Mouse (Mus musculus) hindbrain, embryonic 15.5 days (tissue): Measurements from ENCODE around the gene Thsd7a. TPM values are rescaled to one million over a fixed set of nuclear protein-coding genes. Genes with fewer than 3 reads are reported as not detected.

Source experiments
- ATAC-seq: fragments of 200-750 bp; cut with Nextera tagmentation; 2 replicates; pipeline ENCODE4 v1.8.0; 2017; ENCODE audit warnings: low read depth, moderate number of reproducible peaks, moderate TSS enrichment; ENCODE audit not compliant: low FRiP score
- H3K27ac ChIP-seq: fragments of 300-500 bp; sonication (generic); replicated peaks from 2 replicates; pipeline ENCODE4 v1.5.1; 2015; ENCODE audit warnings: mild to moderate bottlenecking, inconsistent platforms
- H3K27me3 ChIP-seq: fragments of 300-500 bp; sonication (generic); 2 replicates; pipeline ENCODE4 v1.6.1; 2015; ENCODE audit warnings: control low read depth, inconsistent platforms
- H3K36me3 ChIP-seq: fragments of 300-500 bp; sonication (generic); 2 replicates; pipeline ENCODE4 v1.6.1; 2015; ENCODE audit warnings: control low read depth, inconsistent platforms
- H3K4me1 ChIP-seq: fragments of 300-500 bp; sonication (generic); replicated peaks from 2 replicates; pipeline ENCODE4 v1.6.1; 2015; ENCODE audit warnings: control low read depth, inconsistent platforms
- H3K4me2 ChIP-seq: fragments of 300-500 bp; sonication (generic); 2 replicates; pipeline ENCODE4 v1.6.1; 2015; ENCODE audit warnings: moderate library complexity, mild to moderate bottlenecking, inconsistent platforms
- H3K4me3 ChIP-seq: fragments of 300-500 bp; sonication (generic); 2 replicates; pipeline ENCODE4 v1.5.1; 2015; ENCODE audit warnings: mild to moderate bottlenecking, inconsistent platforms
- H3K9ac ChIP-seq: fragments of 300-500 bp; sonication (generic); 2 replicates; pipeline ENCODE4 v1.6.1; 2015; ENCODE audit warnings: inconsistent platforms
- H3K9me3 ChIP-seq: fragments of 300-500 bp; sonication (generic); 2 replicates; pipeline ENCODE4 v1.6.1; 2016; ENCODE audit warnings: control low read depth, inconsistent platforms
- WGBS: fragments of 180-500 bp; shearing (Covaris S2); methylation state at CpG from one replicate; pipeline ENCODE4 v1.1.7; 2015; 5-methylcytosine and 5-hydroxymethylcytosine counted together
- polyA plus RNA-seq: library from polyadenylated mRNA; unstranded; fragments of >200 nt; fragmentation: Nextera tagmentation; extraction: Ambion mirVana; gene quantifications from 2 replicates; pipeline ENCODE4 v1.2.1, GENCODE M21; 2015

Thsd7a gene
- 30.4 and 32.8 TPM in 2 replicates for polyA plus RNA-seq

DNA sequence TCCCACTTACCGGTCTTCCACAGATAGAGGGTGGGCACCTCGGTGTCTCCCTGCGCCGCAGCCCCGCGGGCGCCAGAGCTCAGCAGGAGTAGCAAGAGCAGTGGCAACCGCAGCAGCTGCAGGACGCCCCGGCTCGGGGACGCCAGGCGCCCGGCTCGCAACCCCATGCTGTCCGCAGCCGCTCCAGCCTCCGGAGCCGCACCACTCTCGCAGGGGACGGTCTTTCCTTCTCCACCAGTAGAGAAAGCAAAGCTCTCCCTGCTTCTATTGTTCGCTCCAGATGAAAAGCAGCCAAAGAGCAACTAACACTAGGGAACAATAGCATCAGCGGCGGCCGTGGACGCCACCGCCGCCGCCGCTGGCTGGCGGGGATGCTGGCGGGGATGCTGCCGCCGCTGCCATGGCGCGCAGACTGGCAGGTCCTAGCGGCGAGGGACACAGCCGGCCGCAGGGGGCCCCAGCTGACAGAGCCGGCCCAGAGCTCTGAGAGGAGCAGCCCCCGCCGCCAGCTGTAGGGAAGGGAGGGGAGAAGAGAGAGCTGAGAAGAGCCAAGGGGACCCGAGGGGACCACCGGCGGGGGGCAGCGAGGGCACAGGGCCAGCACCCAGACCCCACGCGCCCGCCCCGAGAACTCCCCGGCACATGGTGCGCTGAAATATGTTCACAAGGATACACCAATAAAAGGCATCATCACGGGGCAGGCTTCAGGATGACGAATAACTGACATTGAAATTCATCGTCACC is at the start of gene Thsd7a:
Thsd7a (minus strand) TSS at position 624 of the 744 bp plus-strand sequence.
- no peaks in the 10 kb centered on the region for H3K9me3 ChIP-seq
- H3K9ac ChIP-seq: peak within 1 kb of the TSS; percentile 84
- H3K4me2 ChIP-seq: peak within 1 kb of the TSS; percentile 69
- peak within 1 kb of the TSS; percentile 96 for H3K27ac ChIP-seq
- no peaks in the 10 kb centered on the region for H3K27me3 ChIP-seq
- peak within 1 kb of the TSS; percentile 65 for H3K4me3 ChIP-seq
- WGBS: under 1% methylated on average over 56 of the region's 56 CpGs
- H3K36me3 ChIP-seq: no peaks in the 10 kb centered on the region
- ATAC-seq: peak; percentile 90
- peaks cover 24% of the 10 kb centered on the region for H3K4me1 ChIP-seq

DNA sequence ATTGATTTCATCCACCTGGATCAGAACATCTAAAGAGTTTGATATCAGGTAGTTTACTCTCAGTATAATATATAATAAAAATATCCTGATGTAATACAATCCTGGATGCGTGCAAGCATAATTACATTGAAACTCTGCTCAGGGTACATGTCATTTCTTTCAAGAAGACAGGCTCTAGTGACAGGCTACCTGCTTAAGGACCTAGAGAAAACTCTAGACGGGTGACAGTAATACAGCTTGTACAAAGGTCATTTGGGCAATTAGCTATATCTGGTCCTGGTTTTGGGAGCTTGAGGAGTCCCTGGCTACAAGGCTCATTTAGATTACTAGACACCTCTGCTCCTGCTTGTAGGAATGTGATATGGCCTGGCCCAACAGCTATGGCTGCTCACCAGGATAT is 37.9 kb upstream of the Thsd7a start:
- no peak overlapping the region for H3K27ac ChIP-seq
- H3K9ac ChIP-seq: no peak overlapping the region
- ATAC-seq: no peak
- no peaks in the 10 kb centered on the region; the same call in 1 of the 2 replicates for H3K4me1 ChIP-seq
- H3K9me3 ChIP-seq: no peaks in the 10 kb centered on the region
- no peaks in the 10 kb centered on the region for H3K36me3 ChIP-seq
- no peak overlapping the region for H3K4me2 ChIP-seq
- H3K27me3 ChIP-seq: no peaks in the 10 kb centered on the region
- 63% methylated on average over 2 of the region's 2 CpGs for WGBS
- H3K4me3 ChIP-seq: no peak overlapping the region

DNA sequence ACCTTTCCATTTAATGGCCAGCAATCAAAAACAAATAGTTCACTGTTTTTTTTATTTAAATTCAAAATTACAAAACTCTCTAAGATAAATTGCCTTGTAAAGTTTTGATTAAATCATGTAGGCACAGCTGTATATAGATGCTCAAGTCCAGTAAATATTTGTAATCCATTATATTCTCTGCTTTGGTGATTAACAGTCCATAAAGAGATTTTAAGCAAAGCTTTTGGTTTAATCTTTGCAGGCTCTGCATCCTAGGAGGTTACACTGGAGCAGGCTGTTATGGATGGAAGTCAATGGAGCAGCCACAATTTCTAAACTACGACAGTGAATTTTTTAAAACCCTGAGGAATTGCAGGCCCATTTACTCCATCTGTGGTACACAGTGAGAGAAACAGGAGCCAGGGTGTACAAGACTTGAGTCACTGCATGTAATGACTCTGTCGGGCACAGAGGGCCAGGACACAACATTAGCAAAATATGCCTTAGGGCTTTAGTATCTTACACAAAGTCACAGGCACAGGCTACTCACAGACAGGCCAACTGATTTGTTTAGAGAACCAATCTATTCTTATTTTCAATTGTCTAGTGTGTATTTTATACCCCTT is 37.3 kb upstream of the Thsd7a start:
- no peaks in the 10 kb centered on the region for H3K9me3 ChIP-seq
- ATAC-seq: peak; percentile 56; the same call in 1 of the 2 replicates
- H3K4me3 ChIP-seq: no peak overlapping the region
- no peak overlapping the region for H3K9ac ChIP-seq
- H3K4me2 ChIP-seq: no peak overlapping the region
- H3K4me1 ChIP-seq: no peaks in the 10 kb centered on the region; the same call in 1 of the 2 replicates
- WGBS: 34% methylated on average over 2 of the region's 2 CpGs
- no peaks in the 10 kb centered on the region for H3K27me3 ChIP-seq
- no peak overlapping the region for H3K27ac ChIP-seq
- H3K36me3 ChIP-seq: no peaks in the 10 kb centered on the region

DNA sequence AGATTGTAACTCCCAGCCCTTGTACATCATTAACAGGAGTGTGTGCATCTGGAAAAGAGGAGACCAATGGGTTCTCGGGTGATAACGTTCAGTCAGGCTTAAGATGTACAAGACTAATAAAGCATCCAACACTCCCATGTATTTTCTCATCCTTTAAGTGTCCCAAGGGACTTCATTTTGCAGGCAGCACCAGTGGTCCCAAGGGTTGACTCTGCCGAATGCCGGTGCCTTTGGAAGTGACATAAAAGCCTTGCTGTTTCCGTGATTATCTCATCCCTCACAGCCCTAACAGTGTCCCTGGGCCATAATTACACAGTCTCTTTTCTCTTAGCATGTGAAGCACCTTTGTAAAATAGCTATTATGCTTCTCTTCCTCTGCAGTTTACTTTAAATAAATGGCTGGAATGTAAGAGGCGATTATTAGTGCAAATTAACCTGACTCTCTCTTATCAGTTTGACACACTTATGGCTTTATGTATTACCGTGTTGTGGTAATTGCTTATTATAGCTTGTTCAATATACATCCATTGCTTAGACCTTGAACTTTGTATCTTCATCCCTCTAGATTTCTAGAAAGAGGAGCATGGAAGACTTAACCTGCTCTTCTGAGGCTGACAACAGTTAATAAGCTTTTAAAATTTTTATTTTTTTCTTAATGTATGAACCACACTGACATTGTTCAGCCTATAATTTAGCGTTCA is 35.9 kb upstream of the Thsd7a start:
- H3K4me2 ChIP-seq: no peak overlapping the region
- no peak overlapping the region for H3K27ac ChIP-seq
- H3K9ac ChIP-seq: no peak overlapping the region
- no peaks in the 10 kb centered on the region for H3K27me3 ChIP-seq
- 46% methylated on average over 8 of the region's 8 CpGs for WGBS
- no peaks in the 10 kb centered on the region for H3K36me3 ChIP-seq
- no peak; the same call in 1 of the 2 replicates for ATAC-seq
- no peaks in the 10 kb centered on the region; the same call in 1 of the 2 replicates for H3K4me1 ChIP-seq
- no peak overlapping the region for H3K4me3 ChIP-seq
- no peaks in the 10 kb centered on the region for H3K9me3 ChIP-seq

DNA sequence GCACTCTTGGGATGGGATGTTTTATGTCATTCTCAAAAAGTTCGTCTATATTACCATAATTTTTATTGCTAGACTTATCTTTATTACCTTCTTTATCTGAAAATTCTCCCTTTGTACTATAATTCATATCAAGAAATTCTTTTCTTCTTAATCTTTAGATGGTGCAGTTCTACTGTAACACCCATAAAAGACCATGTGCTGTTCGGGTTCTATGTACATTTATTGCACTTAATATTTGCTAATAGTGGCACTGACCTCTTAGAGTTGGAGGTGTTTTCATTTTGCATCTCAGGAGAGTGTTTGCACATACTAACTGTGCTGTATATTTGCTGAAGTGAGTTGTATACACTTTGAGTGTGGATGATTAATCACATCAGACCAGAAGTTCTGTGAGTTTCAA is 23.6 kb upstream of the Thsd7a start:
- 79% methylated on average over 2 of the region's 2 CpGs for WGBS
- no peaks in the 10 kb centered on the region for H3K9me3 ChIP-seq
- H3K36me3 ChIP-seq: no peaks in the 10 kb centered on the region

DNA sequence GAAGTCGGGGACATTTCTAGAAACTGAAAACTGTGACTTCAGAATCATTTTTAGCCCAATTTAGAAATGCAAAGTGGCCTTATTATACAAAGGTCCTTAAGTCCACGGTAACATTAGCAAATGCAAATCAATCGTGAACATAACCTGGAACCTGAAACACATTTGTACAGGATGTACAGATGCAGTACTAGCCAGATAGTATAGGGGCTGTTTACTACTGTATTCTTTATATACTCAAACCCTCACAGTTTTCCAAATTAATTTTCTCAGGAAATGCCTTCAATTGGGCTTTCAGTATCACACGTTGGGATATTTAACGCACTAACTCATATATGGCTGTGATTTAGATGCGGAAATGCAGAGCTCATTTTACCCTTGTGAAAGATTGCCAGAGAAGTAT is 16.0 kb upstream of the Thsd7a start:
- H3K27ac ChIP-seq: no peak overlapping the region
- WGBS: 71% methylated on average over 6 of the region's 6 CpGs

More for the DNA sequence above, 23.6 kb upstream of the Thsd7a start:
- Histone ChIP-seq H3K4me1 (no peaks in the 10 kb centered on the region), H3K4me3 (no peak overlapping the region), H3K4me2 (no peak overlapping the region), H3K27ac (no peak overlapping the region), H3K9ac (no peak overlapping the region), H3K27me3 (no peaks in the 10 kb centered on the region)
- ATAC-seq: no peak

DNA sequence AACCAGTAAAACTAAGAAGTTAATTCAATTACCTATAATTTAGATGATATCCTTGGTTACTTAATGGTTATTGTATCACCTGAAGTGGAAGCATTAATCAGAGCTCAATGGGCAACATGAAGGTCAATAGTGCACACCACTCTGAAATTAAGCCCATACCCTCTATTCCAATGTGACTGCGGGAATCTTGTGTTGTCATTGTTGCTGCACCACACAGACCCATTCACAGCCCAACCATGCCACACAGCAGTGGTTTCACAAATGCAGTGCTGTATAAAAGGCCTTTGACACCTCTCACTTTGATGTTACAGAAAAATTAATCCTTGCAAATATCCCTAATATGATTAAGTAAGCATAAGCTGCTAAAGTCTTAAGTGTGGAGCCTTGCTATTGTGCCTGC is 15.4 kb upstream of the Thsd7a start:
- no peak overlapping the region for H3K4me2 ChIP-seq

More for the DNA sequence above, 16.0 kb upstream of the Thsd7a start:
- ATAC-seq: no peak
- no peak overlapping the region for H3K4me2 ChIP-seq
- no peaks in the 10 kb centered on the region for H3K9me3 ChIP-seq
- H3K36me3 ChIP-seq: no peaks in the 10 kb centered on the region
- H3K4me3 ChIP-seq: no peak overlapping the region
- H3K4me1 ChIP-seq: no peaks in the 10 kb centered on the region
- H3K27me3 ChIP-seq: no peaks in the 10 kb centered on the region
- H3K9ac ChIP-seq: no peak overlapping the region

DNA sequence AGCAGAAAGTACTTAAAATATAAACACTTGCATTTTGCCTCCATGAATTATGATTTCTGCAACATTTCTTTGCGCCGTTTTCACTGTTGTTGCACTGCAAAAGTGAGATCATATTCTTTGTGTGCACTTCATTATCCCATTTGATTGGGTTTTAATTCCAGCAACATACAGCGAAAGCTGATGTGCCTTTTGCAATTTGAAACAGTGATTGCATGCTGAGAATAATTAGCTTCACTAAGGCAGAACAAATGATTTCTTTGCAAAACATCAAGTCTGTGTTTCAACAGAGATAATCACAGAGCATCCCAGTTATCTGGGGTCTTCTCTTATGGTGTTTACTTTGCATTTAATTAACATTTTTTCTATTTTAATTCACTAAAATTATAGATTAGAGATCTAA is 14.6 kb upstream of the Thsd7a start:
- H3K27me3 ChIP-seq: no peaks in the 10 kb centered on the region
- WGBS: 72% methylated on average over 3 of the region's 3 CpGs

More for the DNA sequence above, 15.4 kb upstream of the Thsd7a start:
- Histone ChIP-seq H3K9me3 (no peaks in the 10 kb centered on the region), H3K36me3 (no peaks in the 10 kb centered on the region), H3K27me3 (no peaks in the 10 kb centered on the region), H3K9ac (no peak overlapping the region), H3K4me3 (no peak overlapping the region), H3K4me1 (no peaks in the 10 kb centered on the region), H3K27ac (no peak overlapping the region)
- ATAC-seq: no peak
- 65% methylated on average over 1 of the region's 1 CpGs for WGBS

DNA sequence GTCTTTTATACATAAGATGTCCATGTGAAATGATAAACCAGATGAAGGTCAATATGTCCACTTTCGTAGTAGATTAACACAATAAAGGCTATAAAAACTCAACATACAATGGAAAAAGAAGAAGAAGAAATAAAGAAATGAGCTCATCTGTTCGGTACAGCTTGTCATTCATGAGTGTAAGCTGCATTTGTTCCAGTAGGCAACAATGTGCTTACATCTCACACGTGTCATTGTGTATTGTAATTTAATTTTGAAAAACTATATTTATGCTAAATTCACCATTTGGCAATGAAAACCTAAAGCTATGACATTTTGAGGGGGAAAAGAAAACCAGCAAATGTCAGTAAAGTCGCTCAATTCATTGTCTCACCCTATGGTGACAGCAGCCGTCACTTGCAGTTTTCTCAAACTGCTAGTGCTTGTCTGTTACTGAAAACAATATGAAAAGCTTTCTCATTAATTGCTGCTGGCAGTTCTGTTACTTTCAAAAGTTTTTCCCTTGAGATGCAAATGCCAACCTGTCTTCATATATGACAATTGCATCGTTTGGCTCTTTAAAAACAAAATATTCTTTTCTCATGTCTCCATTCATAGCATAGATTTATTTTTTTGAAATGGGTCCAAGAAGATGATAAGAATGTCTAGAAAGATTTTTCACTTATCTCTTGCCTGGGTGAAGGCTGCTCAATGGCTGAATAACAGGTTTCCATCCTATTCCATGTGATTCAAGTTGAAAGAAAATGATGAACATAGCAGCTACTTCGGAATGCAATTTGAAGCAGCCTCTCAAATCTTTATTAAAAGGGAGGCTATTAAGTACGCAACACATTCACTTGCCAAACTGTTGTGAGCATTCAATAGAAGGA is 10.4 kb upstream of the Thsd7a start:
- Histone ChIP-seq H3K27ac (no peak overlapping the region), H3K4me3 (no peak overlapping the region), H3K9me3 (no peaks in the 10 kb centered on the region), H3K36me3 (no peaks in the 10 kb centered on the region), H3K27me3 (no peaks in the 10 kb centered on the region), H3K4me2 (no peak overlapping the region), H3K4me1 (no peaks in the 10 kb centered on the region), H3K9ac (no peak overlapping the region)
- 77% methylated on average over 8 of the region's 8 CpGs for WGBS
- no peak for ATAC-seq

More for the DNA sequence above, 14.6 kb upstream of the Thsd7a start:
- no peak for ATAC-seq
- no peak overlapping the region for H3K27ac ChIP-seq
- H3K36me3 ChIP-seq: no peaks in the 10 kb centered on the region
- no peak overlapping the region for H3K4me3 ChIP-seq
- no peak overlapping the region for H3K4me2 ChIP-seq
- H3K9ac ChIP-seq: no peak overlapping the region
- H3K9me3 ChIP-seq: no peaks in the 10 kb centered on the region
- H3K4me1 ChIP-seq: no peaks in the 10 kb centered on the region

DNA sequence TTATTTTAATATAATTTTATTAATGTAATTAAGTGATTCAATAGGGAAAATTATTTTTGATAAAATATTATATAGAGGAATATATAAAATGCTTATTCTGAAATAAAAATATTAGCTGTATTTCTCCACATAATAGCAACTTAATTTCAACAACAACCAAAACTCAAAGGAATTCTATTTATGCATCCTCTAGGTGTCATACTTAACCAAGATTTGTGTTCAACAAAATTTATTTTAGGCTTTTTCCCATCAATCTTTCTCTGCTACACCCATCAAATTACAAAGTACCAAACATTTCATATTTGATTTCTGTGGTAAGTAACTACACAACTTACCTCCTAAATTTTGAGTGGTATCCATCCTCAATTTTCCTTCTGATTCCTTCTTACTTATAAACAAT is 3.1 kb upstream of the Thsd7a start:
- Histone ChIP-seq H3K27me3 (no peaks in the 10 kb centered on the region), H3K4me2 (no peak overlapping the region), H3K4me1 (peaks cover 21% of the 10 kb centered on the region), H3K9me3 (no peaks in the 10 kb centered on the region), H3K36me3 (no peaks in the 10 kb centered on the region), H3K27ac (no peak overlapping the region), H3K9ac (no peak overlapping the region), H3K4me3 (no peak overlapping the region)
- ATAC-seq: no peak

DNA sequence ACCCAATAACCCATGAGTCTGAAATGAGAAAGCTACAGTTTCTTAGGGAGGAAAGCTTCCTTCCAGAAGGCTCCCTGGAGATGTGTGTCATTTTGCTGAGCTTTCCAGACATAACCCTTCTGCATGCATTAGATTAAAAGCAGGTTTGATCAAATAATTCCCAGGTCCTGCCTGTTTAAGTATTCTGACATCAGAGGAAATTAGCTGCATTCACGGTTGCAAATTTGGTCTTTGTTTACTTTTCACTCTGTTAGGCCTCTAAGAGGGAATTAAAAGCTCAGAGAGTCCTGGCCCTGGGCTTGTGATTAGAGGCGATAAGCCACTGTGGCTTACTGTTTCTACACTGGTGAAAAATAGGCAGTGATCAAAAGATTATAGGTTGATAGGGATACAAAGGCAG is 1.2 kb upstream of the Thsd7a start:
- peaks cover 24% of the 10 kb centered on the region for H3K4me1 ChIP-seq
- no peak overlapping the region for H3K4me2 ChIP-seq
- H3K36me3 ChIP-seq: no peaks in the 10 kb centered on the region
- H3K4me3 ChIP-seq: no peak overlapping the region
- no peaks in the 10 kb centered on the region for H3K27me3 ChIP-seq
- no peaks in the 10 kb centered on the region for H3K9me3 ChIP-seq
- H3K9ac ChIP-seq: no peak overlapping the region
- WGBS: 12% methylated on average over 2 of the region's 2 CpGs
- peak overlapping the region; percentile 96 for H3K27ac ChIP-seq
- no peak for ATAC-seq
